Mouse (Mus musculus): ENCODE results near the gene Ankk1. TPM values are rescaled to one million over a fixed set of nuclear protein-coding genes. Genes with fewer than 3 reads are reported as not detected.

Ankk1 gene
- polyA plus RNA-seq, 1 experiment from 2014 or later, result 0.11 TPM

DNA sequence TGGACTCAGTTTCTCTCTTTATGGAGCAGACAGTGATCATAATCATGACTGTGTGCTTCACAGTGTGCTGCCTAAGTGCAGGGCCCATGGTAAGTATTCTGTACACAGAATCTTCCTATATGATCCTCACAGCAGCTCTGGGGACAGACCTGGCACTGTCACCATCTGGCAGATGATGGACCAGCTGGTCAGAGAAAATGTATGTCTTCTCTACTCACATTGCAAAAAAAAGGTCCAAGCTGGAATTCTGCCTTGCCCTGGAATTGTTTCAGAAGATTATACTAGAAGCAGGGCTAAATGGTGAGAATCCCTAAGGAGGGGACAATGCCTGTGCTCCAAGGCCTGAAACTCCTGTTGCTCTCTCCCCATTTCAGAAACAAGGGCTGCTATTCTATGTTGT is 30.8 kb downstream of the Ankk1 start:
- no peak overlapping the region for H3K27ac ChIP-seq (ENCODE audit: low read length)
- TF ChIP-seq EP300 (IDR thresholded peaks at IDR 0.05) (no peak), CTCF (IDR thresholded peaks at IDR 0.05) (no peak)
- no peaks in the 10 kb centered on the region for H3K4me1 ChIP-seq (ENCODE audit: insufficient read depth, low read depth, low read length)
- H3K27me3 ChIP-seq (replicated peaks; ENCODE audit: insufficient read depth, low read length), result no peaks in the 10 kb centered on the region
- no peak overlapping the region for H3K9ac ChIP-seq (replicated peaks; ENCODE audit: low read depth)
- DNase-seq (ENCODE audit: low spot score) (no peak), ATAC-seq (no peak)
- no peak overlapping the region for H3K4me2 ChIP-seq (replicated peaks; ENCODE audit: low read depth, low read length)
- no peak overlapping the region for H3K4me3 ChIP-seq (ENCODE audit: low read depth, low read length)
- no peaks in the 10 kb centered on the region for H3K9me3 ChIP-seq (ENCODE audit: low read length)
- no peaks in the 10 kb centered on the region for H3K36me3 ChIP-seq (ENCODE audit: insufficient read depth, low read length)

DNA sequence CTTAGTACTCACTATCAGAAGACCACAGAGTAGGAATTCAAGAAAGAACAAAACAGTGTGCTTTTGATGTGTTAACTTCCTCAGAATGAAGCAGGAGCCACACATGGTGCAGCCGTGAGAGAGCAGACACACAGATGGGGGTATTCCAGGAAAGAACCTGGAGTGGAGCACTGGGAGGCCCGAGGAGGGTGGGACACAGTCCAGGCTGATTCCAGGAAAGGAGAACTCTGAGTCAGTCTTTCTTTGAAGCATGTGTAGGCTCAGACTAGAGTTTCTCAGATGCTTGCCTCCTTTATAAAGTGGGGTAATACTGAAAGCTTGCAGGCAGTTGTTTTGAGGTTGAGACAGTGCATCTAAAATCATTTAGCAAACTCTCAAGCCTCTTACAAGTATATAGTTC is 34.6 kb downstream of the Ankk1 start:
- no peak overlapping the region for H3K9ac ChIP-seq (replicated peaks; ENCODE audit: low read depth)
- no peaks in the 10 kb centered on the region for H3K36me3 ChIP-seq (ENCODE audit: insufficient read depth, low read length)
- no peaks in the 10 kb centered on the region for H3K9me3 ChIP-seq (ENCODE audit: low read length)
- TF ChIP-seq EP300 (IDR thresholded peaks at IDR 0.05) (no peak), CTCF (IDR thresholded peaks at IDR 0.05) (no peak)
- no peak overlapping the region for H3K4me3 ChIP-seq (ENCODE audit: low read depth, low read length)
- no peak for DNase-seq (ENCODE audit: low spot score)
- no peak overlapping the region for H3K27ac ChIP-seq (ENCODE audit: low read length)
- no peaks in the 10 kb centered on the region for H3K27me3 ChIP-seq (replicated peaks; ENCODE audit: insufficient read depth, low read length)
- no peak overlapping the region for H3K4me2 ChIP-seq (replicated peaks; ENCODE audit: low read depth, low read length)
- WGBS, result 30% methylated on average over 2 of the region's 2 CpGs
- ATAC-seq, result no peak
- no peaks in the 10 kb centered on the region for H3K4me1 ChIP-seq (ENCODE audit: insufficient read depth, low read depth, low read length)

DNA sequence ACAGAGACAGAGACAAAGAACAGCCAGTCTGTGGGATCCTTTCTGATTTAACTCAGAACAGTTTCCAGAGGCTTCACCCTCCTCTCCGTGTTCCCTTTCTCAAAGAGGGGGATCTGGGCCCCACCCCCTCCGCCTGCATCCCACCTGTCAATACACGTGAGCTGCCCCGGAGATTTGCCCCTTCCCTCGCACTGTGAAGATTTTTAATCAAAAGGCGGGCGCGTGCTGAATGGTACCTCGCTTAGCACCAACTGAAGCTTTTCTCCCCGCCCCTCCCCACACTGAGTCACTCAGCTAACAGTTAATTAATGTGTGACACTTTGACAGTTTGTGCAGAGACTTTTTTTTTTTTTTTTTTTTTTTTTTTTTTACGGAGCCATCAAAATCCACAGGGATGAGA is 40.7 kb downstream of the Ankk1 start:
- no peak for ATAC-seq
- Histone ChIP-seq H3K36me3 (ENCODE audit: insufficient read depth, low read length) (no peaks in the 10 kb centered on the region), H3K9me3 (ENCODE audit: low read length) (no peaks in the 10 kb centered on the region), H3K27me3 (replicated peaks; ENCODE audit: insufficient read depth, low read length) (no peaks in the 10 kb centered on the region), H3K4me3 (ENCODE audit: low read depth, low read length) (no peak overlapping the region), H3K4me1 (ENCODE audit: insufficient read depth, low read depth, low read length) (no peaks in the 10 kb centered on the region), H3K4me2 (replicated peaks; ENCODE audit: low read depth, low read length) (no peak overlapping the region), H3K9ac (replicated peaks; ENCODE audit: low read depth) (no peak overlapping the region), H3K27ac (ENCODE audit: low read length) (no peak overlapping the region)
- TF ChIP-seq CTCF (IDR thresholded peaks at IDR 0.05) (no peak), EP300 (IDR thresholded peaks at IDR 0.05) (no peak)
- 22% methylated on average over 11 of the region's 11 CpGs for WGBS
- DNase-seq (ENCODE audit: low spot score), result peak; percentile 5

DNA sequence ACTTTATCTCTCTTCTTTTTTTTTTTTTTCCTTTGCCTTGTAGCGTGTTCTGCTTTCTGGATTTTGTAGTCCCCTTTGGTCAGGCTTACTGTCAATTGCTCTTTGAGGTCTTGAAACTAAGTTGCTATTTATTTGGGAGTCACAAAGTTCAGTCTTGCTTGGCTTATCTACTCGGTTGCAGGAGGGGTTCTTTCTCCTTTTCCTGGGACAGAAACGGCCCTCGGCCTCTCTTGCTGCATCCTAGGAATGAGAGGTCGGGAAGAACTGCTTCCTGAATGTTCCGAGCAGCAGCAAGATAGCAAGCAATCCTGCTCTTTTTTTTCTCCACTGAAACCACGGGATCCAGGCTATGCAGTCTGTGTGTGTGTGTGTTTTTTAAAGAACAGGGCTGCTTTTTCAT is 41.5 kb downstream of the Ankk1 start:
- Histone ChIP-seq H3K9me3 (ENCODE audit: low read length) (no peaks in the 10 kb centered on the region), H3K36me3 (ENCODE audit: insufficient read depth, low read length) (no peaks in the 10 kb centered on the region), H3K4me3 (ENCODE audit: low read depth, low read length) (no peak overlapping the region), H3K27ac (ENCODE audit: low read length) (no peak overlapping the region), H3K4me2 (replicated peaks; ENCODE audit: low read depth, low read length) (no peak overlapping the region), H3K27me3 (replicated peaks; ENCODE audit: insufficient read depth, low read length) (no peaks in the 10 kb centered on the region), H3K4me1 (ENCODE audit: insufficient read depth, low read depth, low read length) (no peaks in the 10 kb centered on the region), H3K9ac (replicated peaks; ENCODE audit: low read depth) (no peak overlapping the region)
- DNase-seq (ENCODE audit: low spot score) (no peak), ATAC-seq (no peak)
- TF ChIP-seq CTCF (IDR thresholded peaks at IDR 0.05) (no peak), EP300 (IDR thresholded peaks at IDR 0.05) (no peak)
- whole genome bisulfite sequencing, result 11% methylated on average over 7 of the region's 7 CpGs

DNA sequence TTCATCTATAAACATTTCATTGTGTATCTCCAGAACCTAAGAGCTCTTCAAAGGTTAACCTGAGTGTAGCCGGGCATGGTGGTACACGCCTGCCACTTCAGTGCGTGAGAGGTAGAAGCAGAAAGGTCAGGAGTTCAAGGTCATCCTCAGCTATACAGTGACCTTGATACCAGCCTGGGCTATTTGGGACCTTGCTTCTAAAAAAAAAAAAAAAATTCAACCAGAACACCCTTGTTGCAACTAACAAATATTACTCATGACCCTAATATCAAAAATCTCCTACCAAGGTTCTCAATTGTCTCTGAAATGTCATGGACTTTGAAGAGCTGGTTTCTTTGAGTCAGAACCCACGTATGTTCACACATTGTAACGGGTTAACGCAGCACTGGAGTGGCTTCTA is 42.0 kb downstream of the Ankk1 start:
- ATAC-seq, result no peak
- Histone ChIP-seq H3K36me3 (ENCODE audit: insufficient read depth, low read length) (no peaks in the 10 kb centered on the region), H3K4me2 (replicated peaks; ENCODE audit: low read depth, low read length) (no peak overlapping the region), H3K27ac (ENCODE audit: low read length) (no peak overlapping the region), H3K9me3 (ENCODE audit: low read length) (no peaks in the 10 kb centered on the region), H3K27me3 (replicated peaks; ENCODE audit: insufficient read depth, low read length) (no peaks in the 10 kb centered on the region), H3K4me1 (ENCODE audit: insufficient read depth, low read depth, low read length) (no peaks in the 10 kb centered on the region), H3K9ac (replicated peaks; ENCODE audit: low read depth) (no peak overlapping the region), H3K4me3 (ENCODE audit: low read depth, low read length) (no peak overlapping the region)
- WGBS, result 68% methylated on average over 6 of the region's 6 CpGs
- DNase-seq (ENCODE audit: low spot score), result no peak
- TF ChIP-seq EP300 (IDR thresholded peaks at IDR 0.05) (no peak), CTCF (IDR thresholded peaks at IDR 0.05) (no peak)

DNA sequence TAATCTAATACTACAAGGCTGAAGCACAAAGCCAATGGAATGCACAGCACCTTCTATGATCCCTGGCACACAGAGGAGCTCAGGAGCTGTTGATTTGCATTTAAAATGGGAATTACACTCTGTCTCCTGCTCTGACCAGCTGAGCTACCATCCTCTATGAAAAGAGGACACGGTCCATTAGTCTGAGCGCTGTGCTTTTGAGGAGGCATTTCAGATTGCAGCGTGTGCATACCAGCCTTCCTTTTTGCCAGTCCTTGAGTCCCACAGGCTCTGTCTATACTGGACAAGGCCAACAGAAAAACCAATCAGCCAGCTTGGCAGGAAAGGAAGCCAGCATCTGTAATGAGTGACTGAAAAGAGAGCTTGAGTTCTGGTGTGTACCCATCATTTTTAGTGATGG is 42.8 kb downstream of the Ankk1 start:
- H3K4me1 ChIP-seq (ENCODE audit: insufficient read depth, low read depth, low read length), result no peaks in the 10 kb centered on the region
- no peaks in the 10 kb centered on the region for H3K9me3 ChIP-seq (ENCODE audit: low read length)
- no peak overlapping the region for H3K27ac ChIP-seq (ENCODE audit: low read length)
- WGBS, result 89% methylated on average over 3 of the region's 3 CpGs
- no peak overlapping the region for H3K9ac ChIP-seq (replicated peaks; ENCODE audit: low read depth)
- no peak for TF ChIP-seq EP300 (IDR thresholded peaks at IDR 0.05)
- no peak for TF ChIP-seq CTCF (IDR thresholded peaks at IDR 0.05)
- DNase-seq (ENCODE audit: low spot score) (no peak), ATAC-seq (no peak)
- H3K4me2 ChIP-seq (replicated peaks; ENCODE audit: low read depth, low read length), result no peak overlapping the region
- no peak overlapping the region for H3K4me3 ChIP-seq (ENCODE audit: low read depth, low read length)
- H3K27me3 ChIP-seq (replicated peaks; ENCODE audit: insufficient read depth, low read length), result no peaks in the 10 kb centered on the region
- no peaks in the 10 kb centered on the region for H3K36me3 ChIP-seq (ENCODE audit: insufficient read depth, low read length)

DNA sequence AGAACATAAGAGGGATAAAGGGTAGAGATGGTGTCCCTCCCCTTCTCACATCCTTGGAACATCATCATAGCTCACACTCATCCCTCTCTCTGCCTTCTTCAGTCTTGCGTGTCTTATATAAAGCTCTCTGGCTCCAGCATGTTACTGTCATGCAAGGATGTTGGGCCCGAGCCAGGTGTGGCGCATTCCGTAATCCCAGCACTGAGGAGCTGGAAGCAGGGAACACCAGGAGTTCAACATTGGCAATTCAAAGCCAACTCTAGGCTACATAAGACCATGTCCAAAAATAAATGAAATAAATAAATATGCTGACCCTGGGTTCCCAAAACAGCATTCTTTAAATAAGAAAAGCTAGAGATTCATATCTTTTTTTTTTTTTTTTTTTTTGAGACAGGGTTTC is 46.9 kb downstream of the Ankk1 start:
- Histone ChIP-seq H3K27ac (ENCODE audit: low read length) (no peak overlapping the region), H3K4me1 (ENCODE audit: insufficient read depth, low read depth, low read length) (no peaks in the 10 kb centered on the region), H3K27me3 (replicated peaks; ENCODE audit: insufficient read depth, low read length) (no peaks in the 10 kb centered on the region), H3K4me2 (replicated peaks; ENCODE audit: low read depth, low read length) (no peak overlapping the region), H3K9me3 (ENCODE audit: low read length) (no peaks in the 10 kb centered on the region), H3K9ac (replicated peaks; ENCODE audit: low read depth) (no peak overlapping the region), H3K36me3 (ENCODE audit: insufficient read depth, low read length) (no peaks in the 10 kb centered on the region), H3K4me3 (ENCODE audit: low read depth, low read length) (no peak overlapping the region)
- DNase-seq (ENCODE audit: low spot score) (no peak), ATAC-seq (no peak)
- WGBS, result 86% methylated on average over 4 of the region's 4 CpGs
- TF ChIP-seq EP300 (IDR thresholded peaks at IDR 0.05) (no peak), CTCF (IDR thresholded peaks at IDR 0.05) (no peak)

All from lung, postnatal 0 days (tissue).